Mouse (Mus musculus) fibroblast of lung, adult 2 months (primary cell): Measurements from ENCODE around the gene Apobec2.
A peak's percentile ranks its signal among the peaks of the same experiment; 100 is the strongest.

ENCODE experiments used
- DNase-seq: peaks from one replicate; pipeline ENCODE4 v3.0.0-alpha.2; 2011; ENCODE audit warnings: low read depth

Apobec2 gene

GRCm38 (mm10) chr17:48437421-48437911 is 4.7 kb upstream of the Apobec2 start:
- peak; percentile 35 for DNase-seq

- peak; percentile 11 for DNase-seq
These were observed 3.8 kb upstream of the Apobec2 start for GRCm38 (mm10) chr17:48436487-48436886.

GRCm38 (mm10) chr17:48434479-48434878 is 1.7 kb upstream of the Apobec2 start:
- DNase-seq = no peak

GRCm38 (mm10) chr17:48433689-48434330 is 1.1 kb upstream of the Apobec2 start:
- DNase-seq = no peak

GRCm38 (mm10) chr17:48433006-48433655 is 401 bp upstream of the Apobec2 start:
- DNase-seq = no peak

GRCm38 (mm10) chr17:48431054-48431453 is 1.7 kb downstream of the Apobec2 start:
- no peak for DNase-seq

- DNase-seq = no peak
These were observed 2.3 kb downstream of the Apobec2 start for GRCm38 (mm10) chr17:48430394-48430793.

- no peak for DNase-seq
These were observed 4.7 kb downstream of the Apobec2 start for GRCm38 (mm10) chr17:48427852-48428530.

GRCm38 (mm10) chr17:48426991-48427750 is 5.6 kb downstream of the Apobec2 start:
- no peak for DNase-seq

- DNase-seq = no peak
These were observed 6.7 kb downstream of the Apobec2 start for GRCm38 (mm10) chr17:48425823-48426612.

GRCm38 (mm10) chr17:48424237-48424636 is 8.5 kb downstream of the Apobec2 start:
- no peak for DNase-seq

GRCm38 (mm10) chr17:48419571-48419970 is 13.2 kb downstream of the Apobec2 start:
- DNase-seq = no peak

- no peak for DNase-seq
These were observed 13.9 kb downstream of the Apobec2 start for GRCm38 (mm10) chr17:48418781-48419180.

GRCm38 (mm10) chr17:48418174-48418573 is 14.6 kb downstream of the Apobec2 start:
- DNase-seq = no peak

GRCm38 (mm10) chr17:48417521-48417920 is 15.2 kb downstream of the Apobec2 start:
- DNase-seq = no peak

- DNase-seq = no peak
These were observed 16.1 kb downstream of the Apobec2 start for GRCm38 (mm10) chr17:48416425-48417195.

- DNase-seq = no peak
These were observed 16.7 kb downstream of the Apobec2 start for GRCm38 (mm10) chr17:48416011-48416410.

GRCm38 (mm10) chr17:48411241-48411640 is 21.5 kb downstream of the Apobec2 start:
- no peak for DNase-seq

GRCm38 (mm10) chr17:48410299-48410785 is 22.4 kb downstream of the Apobec2 start:
- no peak for DNase-seq
